Mouse (Mus musculus): ENCODE data around the gene Slc24a5.
"Not testable (repeated sequence)": the region's sequence is repeated elsewhere in the genome, so short reads cannot be mapped to it uniquely, and the experiment has no call there.

Gene Slc24a5

DNA sequence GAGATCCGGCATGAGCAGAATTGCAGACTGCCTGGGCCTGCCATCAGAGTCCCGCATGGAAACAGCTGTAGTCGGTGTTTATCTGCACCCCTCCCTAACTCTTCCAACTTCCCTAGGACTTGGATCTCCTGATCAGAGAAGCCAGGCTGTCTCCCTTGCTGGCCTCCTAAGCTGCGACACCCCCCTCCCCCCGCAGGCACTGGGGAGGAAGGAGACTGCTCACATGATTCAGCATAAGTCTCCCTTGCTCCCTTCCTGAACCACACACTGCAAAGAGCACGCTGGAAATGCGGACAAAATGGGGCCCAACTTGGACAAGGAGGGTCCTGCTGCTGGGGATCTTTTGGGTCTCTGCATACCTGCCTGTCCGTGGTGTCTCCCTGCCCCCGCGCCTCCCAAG is at the start of gene Slc24a5:
Gene Slc24a5, plus strand, starts transcription at position 231 of the 400 bp plus-strand sequence.
- no peak for DNase-seq

DNA sequence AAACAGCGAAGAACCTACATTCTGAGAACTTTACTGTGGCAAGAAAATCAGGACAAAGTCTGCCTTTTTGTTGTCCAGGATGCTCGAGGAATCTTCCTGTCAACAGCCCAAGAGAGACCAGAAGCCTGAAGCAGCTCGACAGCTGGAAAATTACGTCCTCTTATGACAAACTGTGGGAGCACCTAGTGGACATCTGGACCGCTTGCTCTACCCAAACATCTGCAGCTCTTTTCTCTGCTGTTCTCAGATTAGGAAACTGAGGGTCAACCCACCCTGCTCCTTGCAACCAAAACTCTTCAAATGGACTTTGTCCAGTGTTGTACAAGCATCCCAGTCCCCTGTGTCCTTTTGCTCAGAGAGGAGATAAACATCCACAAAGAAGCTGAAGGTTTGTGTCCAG is 43.5 kb upstream of the Slc24a5 start:
- no peak for DNase-seq

DNA sequence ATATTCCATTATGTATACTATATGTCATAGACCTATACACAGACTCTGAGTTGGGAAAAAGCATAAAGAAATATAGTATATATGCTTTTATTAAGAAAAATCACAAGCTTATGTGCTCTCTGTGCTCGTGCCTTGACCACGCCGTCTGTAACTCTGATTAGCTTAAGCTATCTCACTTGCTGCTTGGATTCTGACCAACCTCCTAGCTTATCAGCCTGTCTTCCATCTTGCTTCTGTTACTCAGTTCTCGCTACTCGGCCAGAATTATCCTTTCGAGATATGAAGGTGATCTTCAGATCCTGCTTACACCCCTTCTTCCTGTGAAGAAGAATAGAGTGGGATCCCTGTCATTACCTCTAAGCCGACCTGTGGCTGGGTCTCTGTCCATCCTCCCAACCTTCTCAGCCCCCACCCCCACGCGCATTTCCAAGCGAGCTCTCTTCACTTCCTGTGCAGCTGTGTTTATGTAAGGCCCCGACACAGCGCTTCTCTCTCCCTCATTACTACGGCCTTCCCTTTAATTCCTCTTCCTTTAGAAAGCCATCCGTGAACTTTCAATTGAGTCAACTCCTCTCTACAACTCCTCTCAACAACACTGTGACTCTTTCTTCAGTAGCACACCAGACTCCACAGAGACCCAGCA is 41.4 kb upstream of the Slc24a5 start:
- no peak for DNase-seq

DNA sequence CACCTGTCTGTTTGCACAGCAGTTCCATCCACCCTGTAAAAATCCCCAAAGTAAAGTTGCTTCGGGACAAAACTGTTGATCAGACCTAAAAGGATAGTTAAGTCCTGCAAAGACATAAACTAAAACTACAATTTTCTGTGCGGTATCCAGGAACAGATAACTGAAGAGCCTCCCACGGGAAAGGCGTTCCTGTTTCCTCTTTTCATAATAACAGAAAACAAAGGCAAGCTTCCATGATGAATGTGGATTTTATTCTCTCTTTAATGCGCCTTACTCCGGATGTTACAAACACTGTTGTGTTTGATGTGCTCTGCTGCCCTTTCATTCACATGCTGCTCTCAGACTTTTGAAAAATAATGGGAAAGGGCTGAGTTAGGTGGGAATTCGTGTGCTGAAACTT is 37.3 kb upstream of the Slc24a5 start:
- no peak for DNase-seq

DNA sequence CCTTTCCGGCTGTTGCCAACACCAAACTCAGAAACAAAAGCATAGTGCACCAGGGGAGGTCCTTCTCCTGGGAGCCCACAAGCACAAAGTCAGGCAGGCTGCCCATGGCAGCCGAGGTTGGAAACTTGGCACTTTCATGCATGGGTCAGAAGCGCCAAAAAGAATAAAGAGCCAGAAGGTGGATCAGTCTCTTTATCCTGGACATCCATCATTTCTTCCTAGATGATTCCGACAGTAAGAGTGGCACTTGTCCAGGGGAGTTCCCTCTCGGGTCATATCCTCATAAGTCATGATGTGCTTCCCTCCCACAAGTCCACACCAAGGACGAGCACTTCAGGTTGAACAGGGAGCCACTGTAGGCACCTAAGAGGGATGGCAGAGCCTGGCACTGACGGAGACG is 36.8 kb upstream of the Slc24a5 start:
- peak; percentile 82 for DNase-seq

DNA sequence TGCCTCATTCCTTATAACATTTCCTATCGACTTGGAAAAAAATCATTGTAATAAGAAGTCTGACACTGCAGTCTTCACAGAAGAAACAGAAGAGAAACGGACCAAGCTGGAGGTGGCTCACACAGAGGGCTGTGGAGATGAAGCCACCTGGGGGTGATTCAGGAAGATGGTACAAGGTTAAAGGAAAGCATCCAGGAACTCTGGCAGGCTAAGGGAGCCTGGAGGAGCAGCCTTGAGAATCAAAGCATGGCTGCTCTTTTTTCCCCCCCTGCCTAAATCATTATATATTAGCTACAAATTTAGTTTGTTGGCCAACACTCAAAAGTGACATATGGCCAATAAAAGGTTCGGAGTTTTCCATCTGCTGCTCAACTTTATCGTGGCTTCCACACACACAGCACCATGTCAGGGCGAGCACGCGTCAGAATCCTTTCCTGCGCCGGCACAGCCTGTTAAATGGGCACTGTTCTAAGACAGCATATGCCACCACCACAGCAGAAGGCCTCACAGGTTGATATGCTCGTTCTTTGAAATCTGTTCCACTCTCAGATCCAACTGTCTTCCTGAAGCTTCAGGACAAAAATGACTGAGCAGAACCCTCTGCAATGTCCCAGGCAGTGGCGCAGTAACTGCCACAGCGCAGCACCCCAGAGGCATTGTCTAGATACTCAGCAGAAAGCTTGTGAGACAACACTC is 36.2 kb upstream of the Slc24a5 start:
- DNase-seq: peak; percentile 93

DNA sequence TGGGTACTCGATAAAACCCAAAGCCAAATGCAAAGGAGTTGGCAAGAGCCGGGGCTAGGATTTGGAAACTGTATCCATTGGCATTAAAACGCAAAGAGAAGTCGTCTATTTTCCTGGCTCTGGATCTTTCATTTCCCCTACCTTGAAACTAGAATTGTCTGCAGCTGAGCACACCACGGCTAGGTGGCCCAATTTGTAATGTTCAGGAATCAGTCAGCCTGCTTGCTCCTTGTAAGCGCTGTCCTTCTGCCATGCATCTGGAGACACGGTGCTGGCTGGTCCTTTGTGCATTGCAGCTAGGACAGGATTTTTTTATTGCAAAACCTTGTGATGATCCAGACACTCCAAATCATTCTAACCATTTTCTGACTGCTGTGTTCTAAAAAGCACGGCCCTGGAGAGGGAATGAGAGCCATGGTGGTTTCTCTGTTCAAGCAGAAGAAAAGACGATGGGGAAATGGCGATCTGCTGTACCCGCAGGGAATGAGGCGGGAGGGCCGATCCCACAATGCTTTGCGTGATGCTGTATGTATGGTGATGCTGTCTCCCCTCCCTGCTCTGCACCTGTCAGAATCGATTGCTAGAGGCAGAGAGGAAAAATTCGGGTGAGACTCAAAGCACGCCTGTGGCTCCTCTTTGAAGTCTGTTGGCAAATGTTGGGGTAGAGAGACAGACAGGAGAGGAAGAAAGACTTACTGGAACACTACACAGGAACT is 35.5 kb upstream of the Slc24a5 start:
- DNase-seq: peak; percentile 82

DNA sequence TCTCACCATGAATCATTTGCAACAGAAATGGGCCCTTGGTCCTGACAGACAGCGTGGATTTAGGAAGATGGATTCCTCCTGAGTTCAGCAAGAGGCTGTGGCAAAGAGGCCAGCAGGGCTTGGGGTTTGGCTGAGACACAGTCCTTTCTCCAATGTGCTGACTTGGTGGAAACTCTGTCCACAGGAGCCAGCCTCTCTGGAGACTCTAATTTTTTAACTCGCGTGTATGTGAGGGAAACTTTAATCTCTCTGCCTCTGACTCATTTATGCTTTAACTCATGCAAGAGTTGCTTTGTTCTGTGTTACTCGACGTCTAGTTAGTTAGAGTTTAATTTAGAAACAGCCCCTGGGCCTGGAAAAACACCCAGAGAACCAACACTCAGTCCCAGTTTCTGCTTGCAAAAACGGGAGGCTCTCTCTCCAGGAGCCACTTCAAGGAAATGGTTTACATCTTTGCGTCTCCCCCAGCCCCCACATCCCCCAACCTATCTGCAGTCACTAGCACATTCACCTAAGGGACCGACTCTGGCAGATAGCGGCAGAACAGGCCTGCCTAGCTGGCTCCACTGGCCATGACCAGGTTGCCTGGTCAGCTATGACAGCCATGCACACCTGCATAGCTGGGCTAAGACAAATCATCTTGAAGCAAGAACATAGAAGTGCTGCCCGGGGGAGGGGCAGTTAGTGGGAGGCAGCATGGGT is 34.7 kb upstream of the Slc24a5 start:
- DNase-seq: peak; percentile 41

DNA sequence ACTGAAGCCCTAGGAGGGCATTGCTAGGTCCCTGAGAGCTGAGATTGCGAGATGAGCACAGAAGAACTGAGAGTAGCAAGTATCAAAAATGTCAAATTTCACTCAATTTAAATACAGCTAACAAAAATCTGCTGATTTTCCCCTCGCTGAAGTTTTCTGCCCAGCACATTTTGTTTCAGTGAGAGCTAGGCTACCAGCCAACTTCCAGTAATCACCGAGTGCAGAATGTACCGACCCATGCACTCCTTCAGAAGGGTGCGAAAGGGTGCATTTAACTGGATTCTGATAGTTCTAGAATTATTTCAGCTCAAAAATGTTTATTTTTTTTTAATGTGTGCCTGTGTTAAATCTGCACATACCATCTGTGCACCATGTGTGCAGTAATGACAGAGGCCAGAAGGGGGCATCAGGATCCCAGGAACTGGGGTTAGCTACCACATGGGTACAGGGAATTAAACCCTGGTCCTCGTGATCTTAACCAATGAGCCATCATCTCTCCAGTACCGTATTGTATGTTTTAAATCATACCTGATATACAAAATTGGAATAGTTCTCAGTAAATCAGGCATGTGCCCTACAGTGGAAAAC is 12.5 kb upstream of the Slc24a5 start:
- DNase-seq: no peak

DNA sequence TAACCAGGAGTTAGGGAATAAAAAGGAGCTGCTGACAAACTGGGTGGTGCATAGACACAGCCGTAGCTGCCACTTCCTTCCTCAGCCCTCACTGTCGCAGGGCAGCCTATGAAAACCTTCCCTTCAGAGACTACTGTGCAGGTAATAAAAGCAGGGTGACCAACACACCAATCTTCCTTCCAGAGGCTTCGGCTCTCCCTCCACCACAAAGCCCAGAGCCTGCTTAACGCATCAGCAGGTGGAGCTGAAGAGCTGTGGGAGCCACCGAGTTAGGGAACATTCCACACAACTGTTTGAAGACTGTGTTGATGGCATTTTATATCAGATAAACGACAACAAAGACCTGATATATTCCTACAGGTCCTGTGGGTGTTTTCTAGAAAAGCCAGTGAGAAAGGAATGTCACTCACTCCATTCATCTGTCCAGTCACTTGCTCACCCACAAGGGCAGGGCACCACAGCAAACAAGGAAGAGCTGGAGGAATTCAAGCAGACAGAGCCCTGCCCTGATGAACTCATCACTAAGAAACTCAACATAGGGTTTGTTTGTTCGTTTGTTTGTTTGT is 10.6 kb upstream of the Slc24a5 start:
- DNase-seq: no peak

DNA sequence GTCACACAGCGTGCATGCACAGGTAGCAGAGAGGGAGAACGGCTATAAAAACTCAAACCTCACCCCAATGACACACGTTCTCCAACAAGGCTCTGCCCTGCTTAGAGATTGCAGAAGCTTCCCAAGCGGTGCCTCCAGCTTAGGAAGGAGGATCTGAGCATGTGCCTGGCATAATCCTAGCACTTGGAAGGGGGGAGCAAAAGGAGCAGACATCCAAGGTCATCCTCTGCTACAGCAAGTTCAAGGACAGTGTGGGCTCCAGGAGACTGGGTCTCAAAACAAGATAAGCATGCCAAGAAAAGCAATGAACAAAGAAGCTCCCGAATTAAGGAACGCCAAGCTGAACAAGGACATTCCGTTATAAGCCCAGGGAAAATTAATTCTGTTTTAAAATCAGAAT is 6.5 kb upstream of the Slc24a5 start:
- DNase-seq: no peak

DNA sequence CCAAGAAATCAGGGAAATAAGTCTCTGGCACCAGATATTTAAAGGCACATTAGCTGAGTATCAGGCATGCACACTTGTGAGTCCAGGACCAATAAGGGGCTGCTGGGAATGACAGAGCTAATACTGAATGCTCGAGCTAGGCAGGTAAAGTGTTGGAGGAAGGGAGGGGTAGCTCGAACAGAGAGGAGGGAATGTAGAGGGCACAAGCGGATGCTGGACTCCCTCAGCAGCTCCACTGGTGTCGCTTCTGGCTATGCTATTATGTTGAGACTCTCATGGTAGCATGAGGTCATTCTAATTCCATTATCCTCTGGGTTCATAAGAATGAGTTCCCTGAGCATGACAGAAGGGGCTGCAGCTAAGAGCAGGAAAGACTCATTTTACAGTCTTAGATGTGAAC is 5.0 kb upstream of the Slc24a5 start:
- DNase-seq: no peak

DNA sequence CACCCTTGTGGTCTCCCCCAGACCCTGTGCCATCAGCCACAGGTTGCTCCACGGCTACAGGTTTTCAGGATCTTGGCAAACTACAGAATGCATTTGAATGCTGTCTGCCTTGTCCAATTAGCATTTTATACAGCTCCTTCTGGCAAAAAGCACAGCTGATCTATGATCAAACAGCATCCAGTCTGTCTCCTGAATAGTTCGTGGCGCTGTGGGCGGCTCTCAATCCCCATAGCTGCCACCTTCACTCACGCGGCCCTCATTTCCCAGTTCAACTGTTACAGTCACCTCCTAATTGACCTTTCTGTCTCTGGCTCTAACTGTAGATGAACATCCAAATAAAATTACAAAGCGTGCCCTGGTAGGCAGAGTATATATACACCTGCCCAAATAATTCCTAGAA is 551 bp upstream of the Slc24a5 start:
- DNase-seq: no peak

DNA sequence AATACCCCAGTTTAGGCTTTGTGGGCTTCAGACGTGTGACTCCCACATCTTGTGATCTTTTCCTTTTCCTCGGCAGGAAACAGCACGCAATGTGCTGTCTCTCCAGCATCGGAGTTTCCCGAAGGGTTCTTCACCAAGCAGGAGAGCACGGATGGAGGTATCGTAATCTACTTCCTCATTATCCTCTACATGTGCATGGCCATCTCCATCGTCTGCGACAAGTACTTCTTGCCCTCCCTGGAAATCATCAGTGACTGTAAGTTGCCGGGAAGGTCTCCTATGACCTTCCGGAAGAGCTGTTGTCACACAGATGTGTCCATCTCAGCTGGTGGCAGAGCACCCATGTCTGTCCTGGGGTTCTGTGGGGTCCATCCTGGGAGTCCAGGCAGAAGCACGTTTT is 772 bp downstream of the Slc24a5 start:
- DNase-seq: no peak

DNA sequence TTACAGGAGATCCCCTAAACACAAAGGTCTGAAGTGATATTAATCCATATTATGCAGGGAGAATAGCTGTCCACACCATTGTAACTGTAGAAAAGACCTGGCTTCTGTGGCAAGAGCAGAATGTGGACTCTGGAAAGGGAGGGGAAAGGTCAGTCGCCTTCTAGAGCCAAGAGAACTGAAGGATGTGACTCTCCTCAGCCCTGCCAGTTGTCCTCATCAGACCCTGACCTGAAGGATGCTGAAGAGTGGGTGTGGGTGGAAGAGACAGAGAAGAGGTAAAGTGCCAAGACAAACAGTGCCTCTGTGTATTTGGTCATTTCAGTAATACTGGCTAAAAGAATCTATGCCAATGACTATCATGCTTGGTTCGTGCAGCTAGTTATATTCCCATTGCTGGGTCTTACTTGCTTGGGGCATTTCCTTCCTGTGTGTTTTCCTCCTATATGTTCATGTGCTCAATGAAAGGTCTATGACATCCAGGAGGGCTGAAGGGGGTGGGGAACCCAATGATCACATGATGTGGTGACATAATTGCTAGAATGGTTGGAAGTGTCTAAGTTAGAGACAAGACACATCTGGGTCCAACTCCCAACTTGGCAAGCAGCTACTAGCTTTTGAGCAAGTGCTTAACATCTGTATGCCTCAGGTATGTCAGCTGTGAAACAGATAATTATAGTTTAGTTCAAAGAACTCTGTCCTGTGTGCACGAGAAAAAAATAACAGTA is 5.3 kb downstream of the Slc24a5 start:
- no peak for DNase-seq

DNA sequence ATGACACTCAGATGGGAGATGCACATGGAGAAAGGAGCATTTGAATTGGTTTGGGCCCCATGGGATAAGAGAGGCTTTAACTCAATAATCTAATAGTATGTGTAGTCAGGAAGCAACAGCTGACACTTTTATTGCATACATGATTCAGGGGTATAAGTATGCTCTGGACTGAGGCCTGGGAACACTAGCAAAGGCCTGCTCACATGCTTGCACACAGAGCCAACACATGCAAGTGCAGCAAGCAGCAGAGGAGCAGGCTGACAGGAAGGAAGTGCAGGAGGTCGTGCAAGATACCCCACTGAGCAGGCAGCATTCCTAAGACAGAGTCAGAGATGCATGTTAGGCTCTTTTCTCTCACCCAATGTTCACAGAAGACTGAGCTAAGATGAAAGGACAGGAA is 16.0 kb downstream of the Slc24a5 start:
- DNase-seq: no peak

DNA sequence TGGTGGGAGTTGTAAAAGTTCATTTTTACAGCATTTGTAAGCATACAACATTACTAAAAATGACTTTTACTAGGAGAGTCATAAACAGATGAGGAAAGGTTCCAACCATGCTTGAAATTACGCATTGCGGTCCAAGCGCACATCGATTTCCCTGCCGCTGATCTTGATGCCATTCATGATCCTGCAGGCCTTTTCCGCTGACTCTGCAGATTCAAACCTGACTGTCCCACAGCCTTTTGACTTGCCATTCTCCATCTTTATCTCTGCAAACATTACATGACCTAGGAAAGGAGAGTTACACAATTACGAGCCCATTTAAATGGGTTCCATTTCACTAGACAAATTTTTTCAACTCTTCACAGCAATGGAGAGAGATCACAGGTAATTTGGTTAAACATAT is 20.8 kb downstream of the Slc24a5 start:
- no peak for DNase-seq

DNA sequence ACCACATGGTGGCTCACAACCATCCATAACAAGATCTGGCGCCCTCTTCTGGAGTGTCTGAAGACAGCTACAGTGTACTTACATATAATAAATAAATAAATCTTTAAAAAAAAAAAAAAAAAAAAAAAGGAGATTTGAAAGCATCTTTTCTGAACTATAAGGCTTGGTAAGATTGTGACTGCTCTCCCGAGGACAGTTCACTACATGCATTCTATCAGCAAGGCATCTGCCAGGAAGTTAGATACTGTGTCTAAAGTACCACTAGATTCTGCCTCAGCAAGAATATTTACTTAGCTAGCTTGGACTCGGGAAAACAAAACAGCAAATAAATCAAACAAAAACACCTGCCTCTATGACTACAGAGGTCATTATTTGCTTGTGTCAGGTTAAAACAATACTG is 24.2 kb downstream of the Slc24a5 start:
- DNase-seq: not testable (repeated sequence)

DNA sequence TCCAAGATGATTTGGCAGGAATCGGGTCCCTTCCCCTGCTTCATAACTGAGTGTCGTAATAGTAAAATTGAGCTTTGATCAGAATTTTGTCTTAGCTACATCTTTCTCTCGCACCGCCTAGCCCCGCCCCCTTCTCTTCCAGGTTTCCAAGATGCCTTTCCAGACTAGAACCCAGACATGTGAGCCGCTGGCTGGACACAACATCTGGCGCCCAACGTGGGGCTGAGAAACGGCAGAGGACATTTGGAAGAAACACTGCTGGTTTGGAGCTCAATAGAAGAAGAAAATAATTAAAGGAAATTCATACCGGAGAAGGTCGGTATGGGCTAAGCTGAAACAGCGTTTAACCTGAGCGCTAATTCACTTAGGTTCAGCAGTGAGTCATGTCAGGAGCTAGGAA is 36.6 kb downstream of the Slc24a5 start:
- DNase-seq: not testable (repeated sequence)

DNA sequence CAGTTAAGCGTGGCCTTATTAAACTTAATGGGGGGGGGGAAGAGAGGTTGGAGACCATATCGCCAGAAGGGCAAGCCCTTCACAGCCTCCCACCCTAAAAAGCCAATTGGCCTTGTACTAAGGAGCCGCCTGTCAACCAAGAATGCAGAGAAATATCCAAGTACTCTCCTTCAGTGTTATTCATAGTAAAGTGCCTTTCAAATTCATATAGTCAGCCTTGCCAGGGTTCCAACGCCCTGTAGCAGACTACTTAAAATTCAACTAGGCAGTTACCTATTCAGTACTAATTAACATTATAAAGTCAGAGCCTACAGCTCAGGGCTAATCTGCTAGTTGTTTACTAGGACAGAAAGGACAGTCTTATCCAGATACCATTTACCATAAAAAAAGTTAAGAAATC is 38.6 kb downstream of the Slc24a5 start:
- not testable (repeated sequence) for DNase-seq

DNA sequence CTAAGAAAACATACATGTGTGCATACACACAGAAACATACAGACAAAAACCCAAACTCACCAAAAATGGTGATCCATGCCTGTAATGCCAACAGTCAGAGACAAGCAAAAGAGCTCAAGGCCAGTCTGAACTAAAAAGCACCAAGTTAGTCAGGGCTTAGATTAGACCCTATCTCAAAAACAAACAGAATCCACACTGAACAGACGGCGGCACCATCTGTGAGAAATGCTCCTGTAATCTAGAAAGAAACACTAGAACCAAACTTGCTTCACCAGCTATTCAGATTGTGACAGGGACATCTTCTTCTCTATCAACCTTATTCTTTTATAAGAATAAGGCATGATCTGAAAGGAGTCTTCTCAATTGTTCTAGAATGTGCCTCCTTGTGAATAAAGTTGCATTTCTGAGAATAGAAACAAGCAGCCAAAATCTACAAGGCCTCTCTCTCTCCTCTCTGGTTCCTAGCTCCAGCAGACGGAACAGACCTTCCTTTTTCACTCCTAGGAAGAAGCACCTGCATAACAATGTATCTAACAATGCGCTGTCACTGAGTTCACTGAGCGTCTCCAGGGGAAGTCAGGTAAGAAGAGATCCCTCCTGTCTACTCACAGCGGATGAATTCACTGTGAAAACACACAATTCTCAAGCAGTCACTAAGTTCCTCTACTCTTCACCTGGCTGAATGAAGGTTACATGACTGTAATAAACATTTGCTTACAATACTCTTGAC is 51.6 kb downstream of the Slc24a5 start:
- DNase-seq: peak; percentile 18

DNA sequence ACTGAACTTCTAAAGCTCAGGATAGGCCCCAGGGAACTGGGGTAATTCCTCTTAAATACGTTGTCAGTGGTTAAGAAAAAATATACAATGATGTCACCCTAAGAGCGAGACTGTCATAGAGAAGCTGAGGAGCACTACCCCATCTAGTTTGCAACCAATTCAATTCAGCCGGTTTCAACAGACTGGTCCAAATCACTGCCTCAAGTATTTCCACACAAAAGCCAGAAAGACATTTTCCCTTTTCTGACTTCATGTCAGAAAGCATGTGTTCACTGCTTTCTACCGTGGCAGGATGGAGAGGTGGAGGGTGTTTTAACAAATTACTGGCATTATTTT is 54.3 kb downstream of the Slc24a5 start:
- no peak for DNase-seq

All from cerebellum, adult 9-11 months (tissue).